Mouse (Mus musculus): Measurements from ENCODE around the gene Cog5. TPM values are rescaled to one million over a fixed set of nuclear protein-coding genes. Genes with fewer than 3 reads are reported as not detected.

Cog5 gene
- total and polyA plus RNA-seq, 3 experiments = 27.1 to 28.4 TPM; not detected in 1

DNA sequence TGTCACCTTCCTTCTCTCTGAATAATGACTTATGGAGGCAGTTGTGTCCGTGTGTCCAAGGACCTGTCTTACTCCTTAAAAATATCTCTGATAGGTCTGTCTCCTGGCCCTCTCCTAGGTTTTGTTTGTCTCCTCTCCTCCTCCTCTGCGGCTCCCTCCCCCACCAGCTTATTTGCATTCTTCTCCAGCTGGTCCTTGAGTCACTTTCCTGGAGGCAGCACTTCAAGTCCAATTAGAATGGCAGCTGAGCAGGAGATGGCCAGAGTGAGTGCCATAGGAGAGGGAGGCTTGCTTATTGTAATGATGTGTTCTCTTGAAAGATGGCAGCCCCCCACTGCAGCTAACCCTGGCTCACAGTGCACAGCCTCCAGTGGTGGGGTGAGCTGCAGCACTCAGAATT lies 241.2 kb downstream of the Cog5 start:
- H3K79me2 ChIP-seq (ENCODE audit: control insufficient read depth, insufficient read depth, low read length, poor library complexity) = no peaks in the 10 kb centered on the region
- no peak for DNase-seq (ENCODE audit: low read depth, low spot score)
- H3K36me3 ChIP-seq (ENCODE audit: control insufficient read depth in 1 of 2, insufficient read depth in 2 of 2, low read length in 2 of 2) = no peaks in the 10 kb centered on the region
- no peak overlapping the region for H3K9ac ChIP-seq (ENCODE audit: control insufficient read depth, low read depth, low read length, poor library complexity, severe bottlenecking)
- no peak overlapping the region for H3K27ac ChIP-seq (ENCODE audit: control insufficient read depth, low read depth, low read length)
- H3K27me3 ChIP-seq (ENCODE audit: control insufficient read depth in 1 of 2, insufficient read depth in 2 of 2, low read length in 2 of 2) = no peaks in the 10 kb centered on the region
- no peaks in the 10 kb centered on the region for H3K4me1 ChIP-seq (ENCODE audit: control insufficient read depth in 1 of 2, insufficient read depth in 2 of 2, low read length in 2 of 2)
- no peak overlapping the region for H3K4me3 ChIP-seq (ENCODE audit: control insufficient read depth in 1 of 2, insufficient read depth in 1 of 2, low read depth in 2 of 2, low read length in 2 of 2)
- H3K9me3 ChIP-seq (replicated peaks; ENCODE audit: insufficient read depth, low read length) = no peaks in the 10 kb centered on the region
- TF ChIP-seq BHLHE40 (IDR thresholded peaks at IDR 0.05; ENCODE audit: borderline replicate concordance, low read depth, low read length) (no peak), MAZ (IDR thresholded peaks at IDR 0.05; ENCODE audit: low read depth, low read length) (no peak), TBP (IDR thresholded peaks at IDR 0.05; ENCODE audit: low read depth, low read length) (no peak), MYC (IDR thresholded peaks at IDR 0.05; ENCODE audit: low read depth, low read length) (no peak), EP300 (IDR thresholded peaks at IDR 0.05; ENCODE audit: low read depth in 1 of 2, low read length in 2 of 2) (no peak)

- DNase-seq (ENCODE audit: low read depth, low spot score) = no peak
- no peak overlapping the region for H3K4me3 ChIP-seq (ENCODE audit: control insufficient read depth in 1 of 2, insufficient read depth in 1 of 2, low read depth in 2 of 2, low read length in 2 of 2)
- no peaks in the 10 kb centered on the region for H3K79me2 ChIP-seq (ENCODE audit: control insufficient read depth, insufficient read depth, low read length, poor library complexity)
- no peaks in the 10 kb centered on the region for H3K27me3 ChIP-seq (ENCODE audit: control insufficient read depth in 1 of 2, insufficient read depth in 2 of 2, low read length in 2 of 2)
- no peaks in the 10 kb centered on the region for H3K4me1 ChIP-seq (ENCODE audit: control insufficient read depth in 1 of 2, insufficient read depth in 2 of 2, low read length in 2 of 2)
- TF ChIP-seq MEF2A (IDR thresholded peaks at IDR 0.05; ENCODE audit: extremely low read depth, insufficient replicate concordance, low read depth, low read length, poor library complexity, severe bottlenecking) (no peak), ZNF384 (IDR thresholded peaks at IDR 0.05; ENCODE audit: low read depth, low read length) (no peak), CTCF (IDR thresholded peaks at IDR 0.05 in 2 of 3, conservative IDR thresholded peaks at IDR 0.05 in 1 of 3; ENCODE audit: control insufficient read depth in 1 of 3, insufficient read depth in 1 of 3, low read depth in 2 of 3, low read length in 3 of 3, poor library complexity in 1 of 3, severe bottlenecking in 1 of 3) (no peak), TCF12 (IDR thresholded peaks at IDR 0.05; ENCODE audit: low read depth, low read length) (no peak)
- no peaks in the 10 kb centered on the region for H3K36me3 ChIP-seq (ENCODE audit: control insufficient read depth in 1 of 2, insufficient read depth in 2 of 2, low read length in 2 of 2)
- no peak overlapping the region for H3K27ac ChIP-seq (ENCODE audit: control insufficient read depth, low read depth, low read length)
- H3K9ac ChIP-seq (ENCODE audit: control insufficient read depth, low read depth, low read length, poor library complexity, severe bottlenecking) = no peak overlapping the region
- no peaks in the 10 kb centered on the region for H3K9me3 ChIP-seq (replicated peaks; ENCODE audit: insufficient read depth, low read length)
These were observed 241.6 kb downstream of the Cog5 start for GRCm38 (mm10) chr12:31896295-31896694.

DNA sequence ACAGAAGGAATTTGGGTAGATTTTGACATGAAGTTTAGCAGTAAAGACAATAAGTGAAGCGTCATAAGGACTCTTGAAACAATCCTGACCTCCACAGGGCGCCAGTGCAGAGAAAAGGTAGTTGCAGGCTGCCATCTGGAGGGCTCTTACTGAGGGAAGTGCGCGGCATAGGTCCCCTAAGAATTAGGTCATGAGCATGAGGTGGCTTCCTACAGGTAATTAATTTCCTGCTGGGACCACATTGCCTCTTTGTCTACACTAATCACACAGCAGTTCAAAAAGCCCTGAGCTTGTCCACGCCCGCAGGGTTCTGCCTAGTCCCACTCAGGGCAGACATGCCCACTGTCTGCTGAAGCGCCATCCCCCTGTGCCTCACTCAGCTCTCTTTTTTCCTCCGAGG lies 242.3 kb downstream of the Cog5 start:
- DNase-seq (ENCODE audit: low read depth, low spot score) = no peak
- H3K27ac ChIP-seq (ENCODE audit: control insufficient read depth, low read depth, low read length) = no peak overlapping the region
- no peaks in the 10 kb centered on the region for H3K36me3 ChIP-seq (ENCODE audit: control insufficient read depth in 1 of 2, insufficient read depth in 2 of 2, low read length in 2 of 2)
- H3K27me3 ChIP-seq (ENCODE audit: control insufficient read depth in 1 of 2, insufficient read depth in 2 of 2, low read length in 2 of 2) = no peaks in the 10 kb centered on the region
- TF ChIP-seq ZNF384 (IDR thresholded peaks at IDR 0.05; ENCODE audit: low read depth, low read length) (no peak), ZC3H11A (IDR thresholded peaks at IDR 0.05; ENCODE audit: low read depth, low read length) (no peak), KAT2A (conservative IDR thresholded peaks at IDR 0.05; ENCODE audit: low read depth, low read length) (no peak), SIN3A (IDR thresholded peaks at IDR 0.05; ENCODE audit: low read length) (no peak), ETS1 (IDR thresholded peaks at IDR 0.05; ENCODE audit: low read depth, low read length) (no peak), USF2 (IDR thresholded peaks at IDR 0.05; ENCODE audit: borderline replicate concordance in 1 of 2, insufficient read depth in 1 of 2, low read depth in 1 of 2, low read length in 2 of 2) (no peak), POLR2A (IDR thresholded peaks at IDR 0.05; ENCODE audit: control insufficient read depth in 1 of 2, insufficient read depth in 1 of 2, low read depth in 1 of 2, low read length in 2 of 2, poor library complexity in 1 of 2) (no peak)
- no peak overlapping the region for H3K9ac ChIP-seq (ENCODE audit: control insufficient read depth, low read depth, low read length, poor library complexity, severe bottlenecking)
- H3K79me2 ChIP-seq (ENCODE audit: control insufficient read depth, insufficient read depth, low read length, poor library complexity) = no peaks in the 10 kb centered on the region
- no peak overlapping the region for H3K4me3 ChIP-seq (ENCODE audit: control insufficient read depth in 1 of 2, insufficient read depth in 1 of 2, low read depth in 2 of 2, low read length in 2 of 2)
- H3K9me3 ChIP-seq (replicated peaks; ENCODE audit: insufficient read depth, low read length) = no peaks in the 10 kb centered on the region
- no peaks in the 10 kb centered on the region for H3K4me1 ChIP-seq (ENCODE audit: control insufficient read depth in 1 of 2, insufficient read depth in 2 of 2, low read length in 2 of 2)
